Mouse (Mus musculus): ENCODE data around the gene Runx2.
A peak's percentile ranks its signal among the peaks of the same experiment; 100 is the strongest.

Runx2 gene

DNA sequence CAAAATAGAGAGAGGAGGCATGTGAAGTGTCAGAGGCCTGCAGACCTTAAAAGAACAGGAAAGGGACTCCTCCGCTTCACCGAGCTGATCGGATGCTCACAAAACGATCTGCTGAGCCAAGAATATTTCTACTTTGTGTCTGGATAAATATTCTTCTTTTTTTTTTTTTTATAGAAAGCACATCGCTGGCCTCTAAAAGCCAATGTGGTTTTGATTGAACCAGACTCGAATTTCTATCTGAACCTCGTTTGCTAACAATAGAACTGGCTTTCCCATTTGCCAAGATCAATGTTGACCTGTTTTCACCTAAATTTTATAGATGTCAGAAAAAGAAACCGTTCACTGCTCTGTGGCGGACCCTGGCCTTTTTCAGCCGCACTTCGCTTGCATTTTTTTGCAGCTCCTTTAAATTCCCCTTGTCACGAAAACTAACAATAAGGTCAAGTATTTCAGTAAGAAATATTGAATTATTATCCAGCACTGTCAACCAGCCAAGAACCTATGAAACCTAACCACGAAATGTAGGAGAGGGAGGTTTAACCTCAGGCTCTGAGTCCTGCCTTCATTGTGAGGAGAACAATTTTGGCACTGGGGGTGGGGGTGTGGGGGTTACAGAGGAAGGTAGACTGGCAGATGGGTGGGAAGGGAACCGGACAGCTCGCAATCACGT is 222.4 kb downstream of the Runx2 start:
- DNase-seq (ENCODE audit: low read depth, low spot score), result no peak

DNA sequence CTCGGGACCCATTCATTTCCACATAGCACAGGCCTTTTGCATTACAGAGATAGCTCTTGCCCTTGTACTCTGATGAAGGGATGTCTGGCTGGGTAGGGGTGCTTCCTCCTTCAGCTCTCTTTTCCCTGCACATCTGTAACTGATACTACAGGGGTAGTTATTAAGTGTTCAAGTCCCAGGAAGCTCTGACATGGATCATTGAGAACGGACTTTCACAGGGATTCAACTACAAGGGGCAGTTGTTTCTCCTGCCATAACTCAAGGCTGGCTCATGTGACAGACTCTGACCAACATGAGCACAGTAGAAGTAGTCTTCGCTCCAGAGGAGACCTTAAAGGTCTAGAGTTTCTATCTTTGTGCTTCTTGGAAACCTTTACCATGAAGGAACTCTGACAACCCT is 226.1 kb downstream of the Runx2 start:
- DNase-seq (ENCODE audit: low read depth, low spot score), result no peak

DNA sequence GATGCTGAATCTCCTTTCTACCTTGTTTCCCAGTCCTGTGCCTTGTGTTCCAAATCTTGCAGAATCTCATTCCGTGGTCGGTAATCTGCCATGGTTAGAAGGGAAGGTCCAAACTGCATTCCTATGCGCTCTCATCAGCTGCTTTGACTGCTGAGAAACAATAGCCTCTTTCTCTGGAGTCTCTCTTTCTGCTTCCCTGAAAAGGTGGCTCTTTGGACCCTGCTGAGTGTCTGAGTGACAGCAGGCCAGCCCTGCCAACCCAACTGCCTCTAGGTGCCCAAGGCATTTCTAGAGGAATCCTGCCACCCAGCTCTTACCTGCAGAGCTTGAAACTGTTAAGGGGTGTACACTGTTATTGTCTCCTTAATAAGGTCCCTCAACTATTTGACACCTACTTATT is 226.6 kb downstream of the Runx2 start:
- no peak for DNase-seq (ENCODE audit: low read depth, low spot score)

DNA sequence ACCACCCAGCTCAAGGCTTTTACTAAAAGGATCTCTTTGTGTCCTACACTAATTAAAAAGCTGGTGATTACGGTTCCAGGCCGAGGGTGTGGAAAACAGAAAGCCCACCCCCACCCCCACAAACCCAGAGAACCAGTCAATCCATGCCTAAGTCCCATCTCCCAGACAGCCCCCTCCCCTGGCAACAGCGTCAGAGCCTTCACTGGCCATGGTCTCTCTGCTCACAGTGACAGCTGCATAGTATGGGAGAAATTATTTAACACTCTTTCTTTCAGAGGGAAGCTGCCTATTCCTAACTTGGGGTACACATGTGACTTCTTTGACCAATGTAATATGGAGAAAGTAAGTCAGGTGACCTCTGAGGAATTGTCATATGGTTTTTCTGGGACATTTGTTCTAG is 228.4 kb downstream of the Runx2 start:
- no peak for DNase-seq (ENCODE audit: low read depth, low spot score)

DNA sequence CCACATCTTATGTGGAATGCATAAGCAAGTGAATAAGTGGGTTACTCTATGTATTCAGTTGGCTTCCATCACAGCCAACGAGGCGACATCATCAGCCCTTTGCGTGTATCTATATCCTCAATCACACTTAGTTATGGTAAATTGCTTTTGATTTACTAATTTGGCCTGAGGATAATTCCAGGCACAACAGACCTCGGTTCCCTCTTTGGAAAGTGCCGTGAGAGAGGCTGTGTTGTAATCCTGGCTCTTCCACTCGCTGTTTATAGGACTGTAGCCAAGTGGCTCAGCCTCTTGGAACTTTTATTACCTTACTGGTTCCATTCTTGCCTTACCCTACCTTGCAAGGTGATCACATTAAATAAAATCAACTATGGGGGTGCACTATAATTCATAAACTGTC is 229.8 kb downstream of the Runx2 start:
- no peak for DNase-seq (ENCODE audit: low read depth, low spot score)

DNA sequence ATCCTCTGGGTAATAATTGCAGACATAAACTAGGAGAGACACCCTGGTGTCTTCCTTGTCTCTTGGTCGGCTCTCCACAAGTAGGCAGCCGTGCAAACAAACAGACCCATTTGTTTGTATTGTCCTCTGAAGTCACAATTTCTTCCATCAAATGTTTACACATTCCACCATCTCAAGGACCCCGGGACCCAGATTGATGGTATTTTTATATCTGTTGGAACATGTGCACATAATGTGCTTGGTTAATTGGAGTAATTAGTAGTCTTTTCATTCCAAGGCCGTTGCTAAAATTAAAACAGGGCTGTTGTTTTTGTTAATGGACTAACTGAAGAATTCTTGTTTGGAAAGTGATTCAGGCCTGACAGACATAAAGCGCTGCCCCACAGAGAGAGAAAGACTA is 236.8 kb downstream of the Runx2 start:
- DNase-seq (ENCODE audit: low read depth, low spot score), result no peak

DNA sequence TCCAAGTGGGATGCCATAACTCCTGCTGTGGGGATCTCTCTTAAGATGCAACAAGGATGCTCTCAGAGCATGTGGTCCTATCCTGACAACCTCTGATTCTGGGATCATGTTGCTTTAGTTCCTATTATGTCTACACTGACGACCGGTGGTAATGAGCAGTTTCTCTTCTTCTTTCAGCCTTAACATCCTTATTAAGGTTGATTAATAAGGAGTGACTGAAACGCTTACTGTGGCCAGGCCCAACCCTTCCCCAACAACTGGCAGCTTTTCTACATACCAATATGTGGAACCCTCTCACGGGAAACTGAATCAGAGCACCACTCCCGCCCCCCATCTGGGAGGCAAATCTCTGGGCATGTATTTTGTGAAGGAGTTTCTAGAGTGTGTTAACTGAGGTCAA is 243.7 kb downstream of the Runx2 start:
- DNase-seq (ENCODE audit: low read depth, low spot score), result no peak

DNA sequence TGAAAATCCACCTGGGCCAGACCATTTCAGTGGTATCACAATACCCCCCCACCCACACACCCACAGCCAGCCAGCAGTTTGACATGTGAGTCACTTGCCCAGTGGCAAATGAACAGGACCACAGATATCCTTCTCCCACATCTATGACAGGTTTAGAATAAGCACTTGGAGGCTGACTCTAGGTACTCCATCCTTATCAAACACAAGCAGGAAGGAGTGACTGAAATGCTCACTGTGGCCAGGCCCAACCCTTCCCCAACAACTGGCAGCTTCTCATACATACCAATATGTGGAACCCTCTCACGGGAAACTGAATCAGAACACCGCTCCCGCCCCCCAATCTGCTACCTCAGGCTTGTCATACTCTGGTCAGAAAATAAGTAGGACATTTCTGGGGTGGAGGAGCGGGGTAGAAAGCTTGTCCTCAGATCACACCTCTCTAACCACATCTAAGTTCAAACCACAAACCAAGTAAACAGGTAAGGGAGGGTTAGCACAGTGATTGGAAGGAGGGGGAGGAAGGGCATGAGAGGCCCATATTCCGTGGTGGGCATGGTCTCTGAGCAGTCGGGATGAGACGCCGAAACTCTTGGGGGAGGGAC is 245.5 kb downstream of the Runx2 start:
- peak; percentile 36 for DNase-seq (ENCODE audit: low read depth, low spot score)

DNA sequence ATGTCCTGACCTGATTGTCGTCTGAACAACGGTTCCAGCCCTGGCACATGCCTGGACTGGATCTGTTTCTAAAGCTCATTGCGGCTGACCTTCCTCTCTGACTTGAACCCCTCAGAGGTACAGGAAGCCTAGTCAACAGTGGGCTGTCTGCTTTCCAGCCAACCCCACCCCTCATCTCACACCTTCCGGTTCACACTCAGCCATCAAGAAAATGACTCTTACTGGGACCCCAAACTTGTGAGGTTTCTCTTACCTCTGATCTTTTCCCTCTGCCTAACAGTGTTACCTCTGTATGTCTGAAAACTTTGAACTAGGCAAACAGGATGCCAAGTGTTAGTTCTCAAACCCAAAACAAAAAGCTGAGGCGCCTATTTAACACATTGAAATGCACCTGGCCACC is 247.6 kb downstream of the Runx2 start:
- no peak for DNase-seq (ENCODE audit: low read depth, low spot score)

DNA sequence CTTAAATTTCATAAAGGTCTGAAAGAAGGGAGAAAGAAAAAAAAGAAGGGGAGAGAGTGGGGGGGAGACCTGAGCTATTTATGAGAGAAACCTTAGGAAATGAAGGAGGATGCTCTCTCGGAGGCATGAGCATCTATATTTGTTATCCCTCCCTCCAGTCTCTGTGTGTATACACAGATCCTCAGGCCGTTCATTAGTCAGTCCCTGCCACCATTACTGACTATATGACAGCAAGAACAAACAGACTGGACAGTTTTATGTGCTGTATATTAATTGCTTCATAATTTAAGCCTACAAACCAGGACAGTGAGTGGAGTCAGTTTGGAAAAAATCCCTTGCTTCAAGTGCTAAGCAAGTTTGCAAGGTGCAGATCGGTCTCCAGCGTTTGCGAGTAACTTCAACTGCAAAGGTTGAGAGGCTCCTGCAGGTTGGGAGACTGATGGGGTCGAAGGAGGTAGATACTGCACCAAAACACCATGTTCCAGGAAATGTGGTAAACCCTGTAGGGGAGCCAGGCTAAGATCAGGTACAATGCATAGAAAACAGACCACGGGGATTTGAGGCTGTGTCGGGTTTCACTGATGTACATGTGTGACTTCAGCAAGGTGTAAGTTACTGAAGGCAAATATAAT is 248.6 kb downstream of the Runx2 start:
- no peak for DNase-seq (ENCODE audit: low read depth, low spot score)

DNA sequence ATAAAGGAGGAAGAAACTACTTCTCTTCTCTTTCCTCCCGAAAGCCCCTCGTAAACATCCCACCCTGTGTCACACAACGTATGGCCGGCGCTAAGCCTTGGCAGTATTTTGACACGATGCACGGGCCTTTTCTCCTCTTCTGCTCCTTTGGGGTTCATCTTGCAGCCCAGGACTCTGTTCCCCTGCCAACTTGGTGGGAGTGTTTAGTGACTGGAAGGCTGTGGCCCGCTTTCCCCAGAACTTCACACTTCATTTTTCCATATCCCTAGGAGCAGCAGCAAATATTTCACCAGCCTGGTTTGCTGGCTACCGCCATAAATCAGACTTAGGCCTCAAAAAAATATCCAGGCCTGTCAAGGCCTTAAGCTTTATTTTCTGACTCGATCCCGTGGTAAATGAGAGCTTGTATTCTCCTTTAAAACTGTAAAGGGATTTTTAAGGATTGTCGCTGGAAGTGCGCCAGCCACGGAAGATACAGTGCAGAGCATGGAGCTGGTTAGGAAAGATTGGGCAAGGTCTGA is 249.2 kb downstream of the Runx2 start:
- no peak for DNase-seq (ENCODE audit: low read depth, low spot score)

DNA sequence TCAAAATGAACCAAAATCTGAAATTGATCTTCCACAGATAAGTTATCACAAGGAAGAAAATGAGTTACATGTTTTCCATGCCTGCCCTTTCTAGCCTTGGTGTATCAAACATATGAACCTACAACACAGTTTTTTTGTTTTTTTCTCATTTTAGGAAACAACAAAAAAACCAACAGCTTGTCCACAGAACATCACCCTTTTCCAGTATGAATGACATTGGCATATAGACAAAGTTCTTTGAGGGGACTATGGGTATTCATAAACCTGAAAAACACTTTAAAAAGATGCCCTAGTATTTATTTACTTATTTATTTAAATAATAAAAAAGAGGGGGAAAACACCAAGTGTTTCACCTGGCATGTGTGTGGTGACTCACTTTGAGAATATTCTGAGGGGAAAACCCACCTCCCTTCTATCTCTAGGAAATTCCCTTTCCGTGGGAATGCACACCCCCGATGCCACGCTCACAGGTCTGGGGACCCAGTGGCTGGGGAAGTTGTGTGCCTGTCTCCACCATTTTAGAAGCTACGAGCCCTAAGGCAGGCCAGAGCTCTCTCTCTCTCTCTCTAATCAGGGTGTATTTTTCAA is 249.9 kb downstream of the Runx2 start:
- DNase-seq (ENCODE audit: low read depth, low spot score), result peak; percentile 14

DNA sequence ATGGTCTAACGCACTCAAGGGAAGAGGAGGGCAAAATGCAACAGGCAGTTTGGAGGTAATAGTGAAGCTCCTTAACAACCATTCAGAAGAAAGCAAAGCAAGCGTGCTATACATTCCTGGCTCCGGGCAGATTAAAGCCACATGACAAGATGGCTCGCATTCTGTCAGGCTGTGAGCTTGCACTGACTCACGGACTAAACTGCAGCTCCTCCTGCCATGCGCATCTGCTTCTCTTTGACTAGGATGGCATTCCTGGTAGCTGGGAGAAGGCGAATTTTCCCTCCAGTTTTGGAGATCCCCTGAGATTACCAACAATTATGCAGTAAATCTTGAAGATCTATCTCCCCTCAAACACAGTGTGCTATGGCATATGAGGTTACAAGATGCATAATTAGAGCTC is 254.6 kb downstream of the Runx2 start:
- DNase-seq (ENCODE audit: low read depth, low spot score), result no peak

DNA sequence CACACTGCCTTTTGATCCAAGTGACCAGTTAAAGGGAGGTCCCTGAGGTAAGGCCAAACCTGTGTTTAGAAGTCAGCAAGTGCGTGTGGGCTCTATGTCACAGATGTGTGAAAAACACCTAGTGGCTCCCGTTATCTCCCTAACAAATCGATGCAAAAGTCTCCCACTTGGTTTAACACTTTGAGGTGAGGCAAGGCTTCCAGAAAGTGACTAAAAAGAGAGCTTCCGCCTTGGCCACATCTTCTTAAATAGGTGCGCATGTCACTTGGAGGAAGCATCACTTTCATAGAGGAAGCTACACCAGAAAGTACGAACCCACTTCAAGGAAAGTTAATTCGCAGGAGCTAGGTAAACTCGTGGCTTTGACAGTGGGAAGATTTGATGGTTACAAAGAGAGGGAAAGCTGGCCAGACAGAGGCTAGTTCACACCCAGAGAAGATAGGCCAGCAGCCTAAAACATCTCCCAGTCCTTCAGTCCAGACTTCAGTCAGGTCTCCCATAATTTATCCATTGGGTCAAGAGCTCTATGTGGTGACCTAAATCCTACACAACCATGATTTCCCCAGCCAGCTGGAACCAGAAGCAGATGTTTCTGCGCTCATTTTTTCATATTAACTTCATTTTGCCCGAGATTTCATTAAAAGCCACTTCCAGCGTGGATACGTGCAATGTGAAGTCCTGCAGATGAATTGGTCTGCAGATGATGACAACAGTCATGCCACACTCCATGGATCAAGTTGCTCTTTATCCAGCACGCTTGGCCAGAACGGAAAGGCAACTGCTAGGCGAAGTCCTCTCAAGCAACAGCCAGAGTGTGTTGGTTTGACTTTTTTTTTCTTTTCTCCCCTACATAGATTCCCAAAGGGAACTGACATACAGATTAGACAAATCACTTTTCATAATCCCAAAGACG is 257.1 kb downstream of the Runx2 start:
- peak; percentile 25 for DNase-seq (ENCODE audit: low read depth, low spot score)

DNA sequence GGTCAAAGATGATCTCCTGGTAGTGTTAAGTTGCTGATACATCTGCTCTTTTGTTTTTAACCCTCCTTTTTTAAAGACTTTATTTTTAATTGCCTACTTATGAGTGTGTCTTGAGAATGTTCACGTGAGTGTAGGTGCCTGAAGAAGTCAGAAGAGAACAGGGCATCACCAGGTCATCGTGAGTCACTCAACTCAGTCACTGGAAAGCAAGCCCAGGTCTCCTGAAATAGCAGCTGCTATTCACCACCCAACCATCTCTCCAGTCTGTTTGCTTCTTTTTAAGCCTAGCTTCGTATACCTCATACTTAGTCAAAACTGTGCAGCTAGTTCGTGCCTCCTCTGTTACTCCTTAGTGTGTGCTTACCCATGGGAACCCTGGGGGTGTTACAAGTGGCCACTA is 259.7 kb downstream of the Runx2 start:
- DNase-seq (ENCODE audit: low read depth, low spot score), result no peak

DNA sequence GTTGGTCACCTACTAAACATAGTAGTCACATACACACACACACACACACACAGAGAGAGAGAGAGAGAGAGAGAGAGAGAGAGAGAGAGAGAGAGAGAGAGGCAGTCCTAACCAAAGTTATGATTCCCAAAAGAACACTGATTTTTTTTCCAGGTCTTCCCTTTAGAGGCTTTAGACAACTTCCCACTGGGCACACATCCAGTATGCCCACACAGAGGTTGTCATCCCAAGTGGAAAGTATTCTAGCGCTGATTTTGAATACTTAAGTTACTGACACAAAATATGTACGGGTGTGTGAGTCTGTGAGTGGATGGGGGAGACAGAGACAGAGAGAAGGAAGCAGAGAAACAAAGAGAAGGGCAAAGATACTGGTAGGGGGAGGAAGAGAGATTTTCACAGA is 265.0 kb downstream of the Runx2 start:
- no peak for DNase-seq (ENCODE audit: low read depth, low spot score)

DNA sequence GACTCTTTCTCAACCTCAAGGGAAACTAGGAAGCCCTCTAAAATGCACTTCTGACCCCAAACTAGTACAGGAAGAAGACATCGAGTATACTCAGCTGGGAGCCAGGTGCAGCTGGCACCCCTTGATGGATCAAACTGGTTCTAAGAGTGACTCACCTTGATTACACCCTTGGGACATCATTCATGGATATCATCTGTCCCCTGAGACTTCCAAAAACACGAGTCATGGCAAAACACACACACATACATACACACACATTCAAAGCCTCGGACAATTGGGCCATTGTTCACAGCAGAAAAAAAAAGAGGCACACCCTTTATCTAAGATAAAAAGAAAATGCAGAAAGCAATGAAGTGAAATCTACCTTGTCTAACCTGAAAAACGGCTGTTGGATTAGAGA is 266.7 kb downstream of the Runx2 start:
- no peak for DNase-seq (ENCODE audit: low read depth, low spot score)

DNA sequence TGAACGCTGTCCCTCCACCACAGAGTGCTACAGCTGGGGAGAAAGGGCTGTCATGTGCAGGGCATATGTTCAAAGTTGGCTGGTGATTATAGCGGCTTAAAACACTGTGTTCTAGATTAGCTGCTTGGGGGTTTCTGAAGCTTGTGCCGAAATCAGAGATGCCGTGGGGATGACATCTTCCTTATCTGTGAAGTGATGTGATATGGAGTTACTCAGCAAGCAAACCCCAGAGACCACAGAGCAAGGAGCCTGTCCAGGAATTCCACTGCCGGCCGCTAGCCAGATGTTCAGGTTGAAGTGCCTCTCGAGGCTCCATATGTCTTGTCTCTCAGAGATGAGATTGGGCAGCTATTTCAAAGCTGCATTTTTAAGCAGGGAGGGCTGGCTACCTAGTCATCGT is 267.8 kb downstream of the Runx2 start:
- DNase-seq (ENCODE audit: low read depth, low spot score), result no peak

DNA sequence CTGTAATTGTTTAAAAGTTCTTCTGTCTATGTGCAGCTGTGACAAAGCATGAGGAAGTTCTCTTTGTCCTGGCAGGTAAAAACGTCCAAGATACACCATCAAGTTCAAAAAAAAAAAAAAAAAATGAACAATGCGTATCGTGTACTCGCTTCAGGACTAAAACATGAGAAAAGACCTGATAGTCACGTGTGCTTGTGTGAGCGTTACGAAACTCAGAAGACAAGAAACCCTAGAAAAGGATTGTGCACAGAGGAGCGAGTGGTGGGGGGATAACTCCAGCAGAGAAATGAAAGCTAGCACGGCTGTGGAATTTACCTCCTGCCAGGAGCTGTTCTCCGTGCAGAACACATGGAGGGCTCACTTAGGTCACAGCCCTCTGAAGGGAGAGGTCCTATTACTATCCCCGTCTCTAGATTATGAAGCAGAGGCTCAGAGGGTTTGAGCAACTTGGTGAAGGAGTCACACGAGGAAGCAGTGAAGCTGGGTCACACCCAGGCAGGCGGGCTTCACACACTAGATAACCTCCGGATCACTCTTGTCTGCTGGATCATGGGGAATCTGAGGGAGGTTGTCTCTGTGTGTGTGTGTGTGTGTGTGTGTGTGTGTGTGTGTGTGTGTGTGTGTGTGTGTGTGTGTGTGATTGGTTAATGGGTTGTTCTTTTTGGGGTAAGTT is 269.3 kb downstream of the Runx2 start:
- no peak for DNase-seq (ENCODE audit: low read depth, low spot score)

DNA sequence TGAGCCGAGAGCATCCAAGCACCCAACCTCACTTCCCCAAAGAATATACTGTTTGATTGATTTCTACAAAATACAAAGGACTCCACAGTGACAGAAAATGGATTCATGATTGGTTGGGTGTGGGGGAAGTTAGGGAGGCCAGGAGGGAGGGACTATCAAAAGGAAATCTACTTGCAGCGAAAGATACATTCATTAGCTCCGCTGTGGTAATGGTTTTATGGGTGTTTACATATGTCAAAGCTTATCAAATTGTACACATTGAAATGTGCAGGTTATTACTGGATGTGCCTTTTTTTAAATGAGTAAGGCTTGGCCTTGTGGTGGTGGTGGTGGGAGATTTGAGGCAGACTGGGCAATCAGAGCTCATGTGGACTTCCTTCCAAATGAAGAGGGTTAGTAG is 271.9 kb downstream of the Runx2 start:
- DNase-seq (ENCODE audit: low read depth, low spot score), result no peak

DNA sequence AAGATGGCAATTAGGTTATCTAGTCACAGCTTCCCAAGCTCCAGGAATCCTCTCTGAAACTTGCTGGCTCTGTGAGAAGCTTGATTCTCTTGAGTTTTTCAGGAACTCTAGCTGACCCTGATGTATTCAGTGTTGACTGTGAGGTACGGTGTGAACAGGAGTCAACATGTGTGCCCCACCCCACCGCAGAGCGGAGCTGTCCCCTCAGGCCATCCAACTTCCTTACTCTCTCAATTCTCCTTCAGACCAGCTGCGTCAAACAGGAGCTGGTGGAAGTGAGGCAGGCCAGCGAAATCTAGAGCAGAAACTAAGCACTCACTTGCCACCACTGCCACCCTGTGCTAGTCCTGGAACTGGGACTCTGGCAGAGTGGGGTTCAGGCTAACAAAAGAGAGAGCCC is 273.9 kb downstream of the Runx2 start:
- no peak for DNase-seq (ENCODE audit: low read depth, low spot score)

Measured in CD4-positive, CD25-positive, alpha-beta regulatory T cell, adult 2 months (primary cell).